Mouse (Mus musculus): ENCODE measurements around the gene Gata3.
A peak's percentile ranks its signal among the peaks of the same experiment; 100 is the strongest.

Gata3 gene

GRCm38 (mm10) chr2:9889651-9890183 lies at the start of gene Gata3:
TSS of gene Gata3 (minus strand) at chr2:9890034.
- DNase-seq (ENCODE audit: extremely low spot score, low spot score): peak; percentile 49

GRCm38 (mm10) chr2:9939250-9939649 lies 49.4 kb upstream of the Gata3 start:
- no peak for DNase-seq (ENCODE audit: extremely low spot score, low spot score)

- DNase-seq (ENCODE audit: extremely low spot score, low spot score): no peak
These were observed 46.1 kb upstream of the Gata3 start for GRCm38 (mm10) chr2:9935965-9936364.

- DNase-seq (ENCODE audit: extremely low spot score, low spot score): no peak
These were observed 37.1 kb upstream of the Gata3 start for GRCm38 (mm10) chr2:9926905-9927283.

GRCm38 (mm10) chr2:9926194-9926904 lies 36.5 kb upstream of the Gata3 start:
- DNase-seq (ENCODE audit: extremely low spot score, low spot score): no peak

- no peak for DNase-seq (ENCODE audit: extremely low spot score, low spot score)
These were observed 29.0 kb upstream of the Gata3 start for GRCm38 (mm10) chr2:9918691-9919471.

GRCm38 (mm10) chr2:9917602-9918001 lies 27.8 kb upstream of the Gata3 start:
- no peak for DNase-seq (ENCODE audit: extremely low spot score, low spot score)

- no peak for DNase-seq (ENCODE audit: extremely low spot score, low spot score)
These were observed 16.2 kb upstream of the Gata3 start for GRCm38 (mm10) chr2:9905995-9906394.

- DNase-seq (ENCODE audit: extremely low spot score, low spot score): no peak
These were observed 14.2 kb upstream of the Gata3 start for GRCm38 (mm10) chr2:9903854-9904560.

GRCm38 (mm10) chr2:9897846-9898245 lies 8.0 kb upstream of the Gata3 start:
- DNase-seq (ENCODE audit: extremely low spot score, low spot score): peak; percentile 29

- DNase-seq (ENCODE audit: extremely low spot score, low spot score): peak; percentile 58
These were observed 6.4 kb upstream of the Gata3 start for GRCm38 (mm10) chr2:9896097-9896770.

- DNase-seq (ENCODE audit: extremely low spot score, low spot score): peak; percentile 36
These were observed 5.2 kb upstream of the Gata3 start for GRCm38 (mm10) chr2:9894836-9895593.

- no peak for DNase-seq (ENCODE audit: extremely low spot score, low spot score)
These were observed 3.6 kb upstream of the Gata3 start for GRCm38 (mm10) chr2:9893272-9893953.

- no peak for DNase-seq (ENCODE audit: extremely low spot score, low spot score)
These were observed 2.7 kb upstream of the Gata3 start for GRCm38 (mm10) chr2:9892541-9892940.

GRCm38 (mm10) chr2:9890906-9891305 lies 1.1 kb upstream of the Gata3 start:
- peak; percentile 44 for DNase-seq (ENCODE audit: extremely low spot score, low spot score)

- no peak for DNase-seq (ENCODE audit: extremely low spot score, low spot score)
These were observed 417 bp upstream of the Gata3 start for GRCm38 (mm10) chr2:9890251-9890650.

- peak; percentile 71 for DNase-seq (ENCODE audit: extremely low spot score, low spot score)
These were observed 752 bp downstream of the Gata3 start, which contains the start of gene 9230102O04Rik for GRCm38 (mm10) chr2:9888913-9889650. TSS of gene 9230102O04Rik (minus strand) at chr2:9889540.

- no peak for DNase-seq (ENCODE audit: extremely low spot score, low spot score)
These were observed 2.2 kb downstream of the Gata3 start for GRCm38 (mm10) chr2:9887636-9888035.

- DNase-seq (ENCODE audit: extremely low spot score, low spot score): peak; percentile 35
These were observed 2.8 kb downstream of the Gata3 start for GRCm38 (mm10) chr2:9886921-9887610.
